Mouse (Mus musculus) embryonic facial prominence, embryonic 10.5 days (tissue): ENCODE measurements around the gene Per2. TPM values are rescaled to one million over a fixed set of nuclear protein-coding genes. Genes with fewer than 3 reads are reported as not detected.

Source experiments
- DNase-seq: peaks from one replicate; pipeline ENCODE4 v3.0.0-alpha.2; 2017; ENCODE audit warnings: low spot score
- H3K27ac ChIP-seq: fragments of 300-500 bp; sonication (generic); replicated peaks from 2 replicates; pipeline ENCODE4 v1.5.1; 2016; ENCODE audit warnings: mild to moderate bottlenecking
- H3K27me3 ChIP-seq: fragments of 300-500 bp; sonication (generic); replicated peaks from 2 replicates; pipeline ENCODE4 v1.6.1; 2016; ENCODE audit warnings: low read depth, mild to moderate bottlenecking; ENCODE audit not compliant: poor library complexity, severe bottlenecking
- H3K36me3 ChIP-seq: fragments of 300-500 bp; sonication (generic); replicated peaks from 2 replicates; pipeline ENCODE4 v1.6.1; 2016; ENCODE audit warnings: mild to moderate bottlenecking, moderate library complexity
- H3K4me1 ChIP-seq: fragments of 300-500 bp; sonication (generic); 2 replicates; pipeline ENCODE4 v1.6.1; 2016
- H3K4me3 ChIP-seq: fragments of 300-500 bp; sonication (generic); 2 replicates; pipeline ENCODE4 v1.5.1; 2016; ENCODE audit warnings: mild to moderate bottlenecking, moderate library complexity
- H3K9me3 ChIP-seq: fragments of 300-500 bp; sonication (generic); 2 replicates; pipeline ENCODE4 v1.6.1; 2016; ENCODE audit warnings: mild to moderate bottlenecking
- WGBS: fragments of 180-500 bp; shearing (Covaris S2); methylation state at CpG from one replicate; pipeline ENCODE4 v1.1.7; 2016; 5-methylcytosine and 5-hydroxymethylcytosine counted together
- polyA plus RNA-seq: library from polyadenylated mRNA; unstranded; fragments of >200 nt; fragmentation: Nextera tagmentation; extraction: Ambion mirVana; gene quantifications from 2 replicates; pipeline ENCODE4 v1.2.1, GENCODE M21; 2016

The Per2 gene
- polyA plus RNA-seq, 1 experiment from 2014 or later, result 1.3 TPM

DNA sequence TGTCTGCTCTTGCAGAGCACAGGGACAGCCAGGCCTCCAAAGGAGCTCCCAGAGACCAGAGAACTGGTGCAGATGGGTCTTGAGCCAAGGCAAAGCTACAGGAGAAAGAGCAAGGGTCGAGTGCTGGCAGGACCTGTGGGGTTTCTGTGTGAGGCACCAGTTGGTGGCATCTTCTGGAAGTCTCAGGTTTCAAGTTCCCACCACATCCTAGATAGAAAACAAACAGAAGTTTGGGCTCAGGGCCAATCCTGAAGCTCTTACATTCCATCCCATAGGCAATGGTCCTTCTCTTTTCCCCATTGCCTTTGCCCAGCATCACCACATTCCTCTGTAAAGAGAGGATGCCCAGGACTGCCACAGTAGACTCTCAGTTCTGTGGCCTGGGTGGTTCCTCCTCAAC lies 54.1 kb downstream of the Per2 start:
- peaks cover 5% of the 10 kb centered on the region; the same call in 1 of the 2 replicates for H3K4me1 ChIP-seq
- no peaks in the 10 kb centered on the region for H3K36me3 ChIP-seq
- no peak overlapping the region for H3K4me3 ChIP-seq
- WGBS, result 31% methylated on average over 1 of the region's 1 CpGs
- no peak for DNase-seq
- peaks cover 23% of the 10 kb centered on the region for H3K27me3 ChIP-seq
- no peak overlapping the region for H3K27ac ChIP-seq
- no peaks in the 10 kb centered on the region for H3K9me3 ChIP-seq

DNA sequence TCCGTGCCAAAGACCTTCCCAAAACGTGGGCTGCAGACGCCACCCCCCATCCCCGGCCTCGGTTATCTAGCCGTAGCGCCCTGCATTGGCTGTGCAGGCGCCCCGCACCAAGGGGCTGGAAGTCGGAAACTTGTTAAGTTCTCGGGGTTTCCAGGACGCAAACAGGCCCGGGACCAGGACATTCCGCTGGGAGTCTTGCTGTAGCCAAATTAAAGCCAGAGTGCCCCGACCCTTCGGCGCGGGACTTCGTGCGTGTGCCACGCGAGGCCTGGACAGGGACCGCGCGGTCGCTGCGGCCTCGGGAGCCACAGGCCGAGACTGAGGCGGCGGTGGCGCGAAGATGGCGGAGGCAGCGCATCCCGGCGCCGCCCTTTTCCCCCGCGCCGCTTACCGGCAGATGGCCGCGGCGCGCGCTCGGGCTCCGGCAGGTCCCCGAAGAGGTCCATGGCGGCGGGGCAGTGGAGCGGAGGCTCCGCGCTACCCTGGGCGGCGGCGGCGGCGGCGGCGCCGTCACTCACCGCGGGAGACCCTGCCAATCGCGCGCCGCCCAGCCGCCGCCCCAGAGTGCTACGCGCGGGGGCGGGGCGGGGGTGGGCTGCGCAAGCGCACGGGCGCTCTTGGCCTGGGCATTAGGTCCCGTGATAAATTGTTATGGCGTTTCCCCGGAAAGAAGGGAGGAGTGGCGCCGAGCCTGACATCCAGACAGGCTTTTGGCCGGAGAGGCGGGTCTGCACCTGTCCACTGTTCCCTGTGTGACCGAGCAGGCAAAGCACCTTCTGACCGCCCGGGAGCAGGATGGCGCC lies 60.7 kb downstream of the Per2 start, which contains the start of gene Ilkap:
TSS of gene Ilkap (minus strand) at position 556 of the 803 bp plus-strand sequence.
- under 1% methylated on average over 91 of the region's 91 CpGs for WGBS
- no peaks in the 10 kb centered on the region for H3K9me3 ChIP-seq
- DNase-seq, result peak; percentile 93
- H3K27me3 ChIP-seq, result no peaks in the 10 kb centered on the region
- H3K36me3 ChIP-seq, result peaks cover 36% of the 10 kb centered on the region
- peak within 1 kb of the TSS; percentile 84 for H3K4me3 ChIP-seq
- peaks cover 16% of the 10 kb centered on the region for H3K4me1 ChIP-seq
- peak within 1 kb of the TSS; percentile 95 for H3K27ac ChIP-seq

DNA sequence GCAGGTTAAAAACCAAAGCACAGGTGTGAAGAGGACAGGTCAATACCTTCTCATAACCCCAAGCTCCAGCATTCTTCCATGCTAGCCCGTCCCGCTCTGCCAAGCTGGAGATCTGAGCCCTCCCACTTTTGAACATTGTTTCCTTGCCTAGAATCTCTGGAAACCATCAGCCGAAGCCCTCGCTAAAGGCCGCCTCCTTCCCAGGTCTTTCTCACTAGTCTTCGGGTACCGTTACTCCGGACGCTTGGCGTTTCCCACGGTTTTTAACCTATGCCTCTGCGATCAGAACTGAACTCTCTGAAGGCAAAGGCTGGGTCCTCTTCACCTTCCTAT lies 61.2 kb downstream of the Per2 start:
- DNase-seq, result no peak
- Histone ChIP-seq H3K9me3 (no peaks in the 10 kb centered on the region), H3K27ac (peak overlapping the region; percentile 95), H3K4me1 (peaks cover 16% of the 10 kb centered on the region), H3K27me3 (no peaks in the 10 kb centered on the region), H3K4me3 (peak overlapping the region; percentile 84), H3K36me3 (peaks cover 42% of the 10 kb centered on the region)
- 2% methylated on average over 12 of the region's 12 CpGs for WGBS

GRCm38 (mm10) chr1:91390369-91390768 lies 68.8 kb downstream of the Per2 start:
- no peak overlapping the region for H3K27ac ChIP-seq
- DNase-seq, result no peak
- H3K4me3 ChIP-seq, result no peak overlapping the region
- no peaks in the 10 kb centered on the region for H3K9me3 ChIP-seq
- WGBS, result 95% methylated on average over 5 of the region's 5 CpGs
- H3K36me3 ChIP-seq, result peaks cover 100% of the 10 kb centered on the region
- H3K27me3 ChIP-seq, result no peaks in the 10 kb centered on the region
- H3K4me1 ChIP-seq, result no peaks in the 10 kb centered on the region

DNA sequence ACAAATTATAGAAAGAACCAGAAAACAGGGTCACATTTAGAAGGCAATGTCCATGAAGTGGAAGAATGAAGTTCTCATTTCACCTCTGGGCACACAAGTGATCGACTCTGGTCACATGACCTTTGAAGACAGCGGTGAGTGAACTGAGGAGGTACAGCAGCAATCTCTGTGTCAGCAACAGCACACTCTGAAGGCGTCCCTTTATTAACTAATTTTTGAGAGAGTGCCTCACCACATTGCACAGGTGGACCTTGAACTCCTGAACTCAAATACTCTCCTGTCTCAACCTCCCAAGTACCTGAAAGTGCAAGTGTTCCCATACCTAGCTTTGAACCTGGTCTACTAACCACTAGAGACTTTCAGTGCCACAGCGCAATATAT lies 78.0 kb downstream of the Per2 start:
- Histone ChIP-seq H3K4me3 (no peak overlapping the region), H3K27me3 (no peaks in the 10 kb centered on the region), H3K27ac (no peak overlapping the region), H3K36me3 (peaks cover 98% of the 10 kb centered on the region), H3K9me3 (no peaks in the 10 kb centered on the region), H3K4me1 (no peaks in the 10 kb centered on the region)
- no peak for DNase-seq
- 93% methylated on average over 4 of the region's 4 CpGs for WGBS

DNA sequence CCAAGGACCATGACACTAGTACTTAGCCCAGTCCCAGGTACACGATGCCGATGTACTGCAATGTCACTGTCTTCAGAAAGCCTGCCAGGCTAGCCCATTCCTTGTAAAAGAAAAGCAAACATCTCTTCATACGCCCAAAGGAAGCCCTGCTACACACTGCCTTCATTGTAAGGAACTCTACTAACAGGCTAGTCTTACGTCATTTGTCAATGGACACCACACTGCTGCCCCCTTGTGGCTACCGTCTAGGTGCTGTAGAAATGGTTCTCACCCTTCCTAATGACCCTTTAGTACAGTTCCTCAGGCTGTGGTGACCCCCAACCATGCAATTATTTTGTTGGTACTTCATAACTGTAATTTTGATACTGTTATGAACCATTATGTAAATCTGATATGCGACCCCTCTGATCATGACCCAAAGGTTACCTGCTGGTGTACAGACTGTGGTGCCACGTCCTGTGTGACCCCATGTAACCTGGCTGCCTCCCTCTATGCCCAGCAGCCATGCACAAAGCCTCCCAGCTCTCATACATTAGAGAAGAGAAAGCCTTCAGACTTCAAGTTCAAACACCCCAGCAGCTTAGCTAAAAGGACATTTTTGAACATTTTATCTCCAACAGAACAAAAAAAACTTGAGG lies 78.6 kb downstream of the Per2 start:
- H3K27ac ChIP-seq, result no peak overlapping the region
- DNase-seq, result peak; percentile 76
- WGBS, result 63% methylated on average over 7 of the region's 7 CpGs
- no peaks in the 10 kb centered on the region for H3K4me1 ChIP-seq
- no peak overlapping the region for H3K4me3 ChIP-seq
- no peaks in the 10 kb centered on the region for H3K27me3 ChIP-seq
- H3K9me3 ChIP-seq, result no peaks in the 10 kb centered on the region
- peaks cover 98% of the 10 kb centered on the region for H3K36me3 ChIP-seq

- H3K27ac ChIP-seq, result no peak overlapping the region
- peaks cover 2% of the 10 kb centered on the region; the same call in 1 of the 2 replicates for H3K27me3 ChIP-seq
- peaks cover 3% of the 10 kb centered on the region; the same call in 1 of the 2 replicates for H3K4me1 ChIP-seq
- 94% methylated on average over 6 of the region's 6 CpGs for WGBS
- H3K36me3 ChIP-seq, result peaks cover 95% of the 10 kb centered on the region
- no peak overlapping the region for H3K4me3 ChIP-seq
- H3K9me3 ChIP-seq, result no peaks in the 10 kb centered on the region
- no peak for DNase-seq
These were observed 85.7 kb downstream of the Per2 start for GRCm38 (mm10) chr1:91373414-91373835.

- Histone ChIP-seq H3K4me1 (peaks cover 20% of the 10 kb centered on the region), H3K9me3 (no peaks in the 10 kb centered on the region), H3K27me3 (peaks cover 36% of the 10 kb centered on the region), H3K4me3 (no peak overlapping the region), H3K27ac (no peak overlapping the region), H3K36me3 (peaks cover 62% of the 10 kb centered on the region)
- 90% methylated on average over 23 of the region's 23 CpGs for WGBS
- no peak for DNase-seq
These were observed 89.1 kb downstream of the Per2 start for GRCm38 (mm10) chr1:91370055-91370454.

- no peak overlapping the region for H3K27ac ChIP-seq
- H3K27me3 ChIP-seq, result peaks cover 40% of the 10 kb centered on the region
- 74% methylated on average over 4 of the region's 4 CpGs for WGBS
- H3K4me1 ChIP-seq, result peaks cover 20% of the 10 kb centered on the region
- DNase-seq, result no peak
- H3K4me3 ChIP-seq, result no peak overlapping the region
- peaks cover 55% of the 10 kb centered on the region for H3K36me3 ChIP-seq
- H3K9me3 ChIP-seq, result no peaks in the 10 kb centered on the region; the same call in 1 of the 2 replicates
These were observed 89.7 kb downstream of the Per2 start for GRCm38 (mm10) chr1:91369408-91369807.

- Histone ChIP-seq H3K4me1 (peaks cover 20% of the 10 kb centered on the region), H3K27ac (no peak overlapping the region), H3K36me3 (peaks cover 34% of the 10 kb centered on the region), H3K9me3 (no peaks in the 10 kb centered on the region; the same call in 1 of the 2 replicates), H3K4me3 (no peak overlapping the region; the same call in 1 of the 2 replicates), H3K27me3 (peaks cover 40% of the 10 kb centered on the region)
- DNase-seq, result no peak
- 98% methylated on average over 3 of the region's 3 CpGs for WGBS
These were observed 91.8 kb downstream of the Per2 start for GRCm38 (mm10) chr1:91367295-91367694.

GRCm38 (mm10) chr1:91366215-91367108 lies 92.7 kb downstream of the Per2 start, which contains the start of gene Erfe:
Erfe (plus strand) TSS chr1:91366430.
- peak within 1 kb of the TSS; percentile 84 for H3K27ac ChIP-seq
- DNase-seq, result peak; percentile 85

More at GRCm38 (mm10) chr1:91366215-91367108, 92.7 kb downstream of the Per2 start, which contains the start of gene Erfe:
- Histone ChIP-seq H3K9me3 (no peaks in the 10 kb centered on the region; the same call in 1 of the 2 replicates), H3K27me3 (peaks cover 40% of the 10 kb centered on the region), H3K4me3 (peak within 1 kb of the TSS; percentile 62), H3K4me1 (peaks cover 20% of the 10 kb centered on the region), H3K36me3 (peaks cover 26% of the 10 kb centered on the region)
- under 1% methylated on average over 68 of the region's 68 CpGs for WGBS
